8 mouse cellular contexts compared by ENCODE assay signal in the genomic region with DNA sequence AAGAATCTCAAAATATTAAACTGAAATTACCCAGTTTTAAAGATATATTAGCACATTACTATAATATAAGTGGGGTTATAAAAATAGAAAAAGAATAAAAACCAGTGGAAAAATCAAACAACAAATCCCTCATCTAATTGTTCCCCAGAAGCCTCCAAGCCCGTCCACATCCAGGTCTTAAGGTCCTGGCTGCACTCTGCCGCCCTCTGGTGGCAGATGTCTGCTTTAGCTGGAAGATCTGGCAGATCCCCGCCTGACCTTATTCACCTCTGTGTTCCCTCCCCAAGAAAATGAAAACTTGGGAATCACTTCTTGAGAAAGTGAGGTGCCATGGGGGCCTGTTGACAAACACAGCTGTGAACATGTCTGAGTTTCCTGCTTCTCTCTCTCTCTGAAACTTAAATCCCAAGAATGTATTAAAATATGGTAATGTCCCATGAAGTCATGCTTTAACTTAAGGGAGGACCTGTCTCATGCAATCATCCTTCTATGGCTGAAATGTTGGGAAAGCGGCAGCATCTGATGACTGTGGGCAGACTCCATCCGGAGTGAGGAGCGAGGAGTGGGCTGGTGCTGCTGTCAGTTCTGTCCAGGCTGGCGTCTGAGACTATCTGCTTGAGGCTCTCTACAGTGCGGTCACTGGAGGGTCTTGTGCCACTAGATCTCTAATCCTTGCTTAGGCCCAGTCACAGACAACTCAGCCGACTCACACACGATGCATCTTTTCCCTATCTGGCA.
DNase-seq lines count a peak whose midpoint lies in the region; ATAC-seq and TF ChIP-seq lines count a peak whose summit lies in the region.

No protein-coding gene starts in this region.

- H3K36me3 ChIP-seq in MEL (ENCODE audit: control insufficient read depth in 1 of 2, insufficient read depth in 2 of 2, low read length in 2 of 2): no peaks in the 10 kb centered on the region
- peaks cover 47% of the 10 kb centered on the region for H3K36me3 ChIP-seq in kidney, embryonic 14.5 days (ENCODE audit: control insufficient read depth, insufficient read depth, low read length)

- H3K9ac ChIP-seq in MEL (ENCODE audit: control insufficient read depth, low read depth, low read length, poor library complexity, severe bottlenecking): no peak overlapping the region
- H3K9ac ChIP-seq in kidney, embryonic 14.5 days (ENCODE audit: low read depth, low read length): no peak overlapping the region

- TF ChIP-seq CTCF in MEL (IDR thresholded peaks at IDR 0.05 in 2 of 3, conservative IDR thresholded peaks at IDR 0.05 in 1 of 3; ENCODE audit: control insufficient read depth in 1 of 3, insufficient read depth in 1 of 3, low read depth in 2 of 3, low read length in 3 of 3, poor library complexity in 1 of 3, severe bottlenecking in 1 of 3): peak; percentile 57 to 85 (median 62)

- H3K4me1 ChIP-seq in MEL (ENCODE audit: control insufficient read depth in 1 of 2, insufficient read depth in 2 of 2, low read length in 2 of 2): no peaks in the 10 kb centered on the region
- peaks cover 44% of the 10 kb centered on the region for H3K4me1 ChIP-seq in kidney, embryonic 14.5 days (ENCODE audit: control insufficient read depth, insufficient read depth, low read length)

- no peak for ATAC-seq in kidney, embryonic 14.5 days (ENCODE audit: low FRiP score, low TSS enrichment)
- ATAC-seq in activated CD4-positive, CD25-positive, alpha-beta regulatory T cell, adult 4 months: no peak

- H3K27ac ChIP-seq in MEL (ENCODE audit: control insufficient read depth, low read depth, low read length): no peak overlapping the region
- H3K27ac ChIP-seq in kidney, embryonic 14.5 days (ENCODE audit: low read depth, low read length): peak overlapping the region; percentile 30; the same call in 1 of the 2 replicates

- no peak overlapping the region for H3K4me3 ChIP-seq in MEL (ENCODE audit: control insufficient read depth in 1 of 2, insufficient read depth in 1 of 2, low read depth in 2 of 2, low read length in 2 of 2)
- no peak overlapping the region for H3K4me3 ChIP-seq in kidney, embryonic 14.5 days (ENCODE audit: low read length)

- no peaks in the 10 kb centered on the region for H3K79me2 ChIP-seq in MEL (ENCODE audit: control insufficient read depth, insufficient read depth, low read length, poor library complexity)

- H3K9me3 ChIP-seq in MEL (replicated peaks; ENCODE audit: insufficient read depth, low read length): no peaks in the 10 kb centered on the region
- H3K9me3 ChIP-seq in kidney, embryonic 14.5 days (ENCODE audit: control insufficient read depth, low read length): no peaks in the 10 kb centered on the region

- peak; percentile 67 for DNase-seq in CD4-positive helper T cell, adult 2 months (ENCODE audit: low read depth, low spot score)
- DNase-seq in MEL (ENCODE audit: low read depth, low spot score): peak; percentile 52
- peak; percentile 67 for DNase-seq in cerebellum, adult 9-10 months
- peak; percentile 88 for DNase-seq in gastrocnemius, postnatal 10 days
- peak; percentile 78 for DNase-seq in lung, postnatal 10 days
- peak; percentile 27 to 64 for DNase-seq in spleen, adult 18-20 months

- TF ChIP-seq EP300 in MEL (IDR thresholded peaks at IDR 0.05; ENCODE audit: low read depth in 1 of 2, low read length in 2 of 2): no peak

- WGBS in kidney, embryonic 14.5 days: 56% methylated on average over 10 of the region's 10 CpGs

- peak; percentile 39 for TF ChIP-seq RAD21 in MEL (IDR thresholded peaks at IDR 0.05; ENCODE audit: low read depth, low read length)

- no peak for TF ChIP-seq POLR2A in MEL (IDR thresholded peaks at IDR 0.05; ENCODE audit: control insufficient read depth in 1 of 2, insufficient read depth in 1 of 2, low read depth in 1 of 2, low read length in 2 of 2, poor library complexity in 1 of 2)

- H3K27me3 ChIP-seq in MEL (ENCODE audit: control insufficient read depth in 1 of 2, insufficient read depth in 2 of 2, low read length in 2 of 2): no peaks in the 10 kb centered on the region
- H3K27me3 ChIP-seq in kidney, embryonic 14.5 days (ENCODE audit: control insufficient read depth, insufficient read depth, low read length): no peaks in the 10 kb centered on the region

- H3K4me2 ChIP-seq in kidney, embryonic 14.5 days (replicated peaks; ENCODE audit: low read depth, low read length): no peak overlapping the region

TF ChIP-seq in MEL, 35 proteins besides CTCF, POLR2A, EP300 and RAD21:
- TF ChIP-seq SMC3 (IDR thresholded peaks at IDR 0.05; ENCODE audit: low read depth, low read length) (peak; percentile 60), POLR2AphosphoS2 (IDR thresholded peaks at IDR 0.05; ENCODE audit: low read length) (no peak)
